Mouse (Mus musculus): ENCODE measurements at regions not wholly inside any gene's neighbourhood (a gene's known extent, or its start where the extent isn't known, plus 50 kb on each side); places are given as distances from the start of the nearest gene placed in this dataset.

DNA sequence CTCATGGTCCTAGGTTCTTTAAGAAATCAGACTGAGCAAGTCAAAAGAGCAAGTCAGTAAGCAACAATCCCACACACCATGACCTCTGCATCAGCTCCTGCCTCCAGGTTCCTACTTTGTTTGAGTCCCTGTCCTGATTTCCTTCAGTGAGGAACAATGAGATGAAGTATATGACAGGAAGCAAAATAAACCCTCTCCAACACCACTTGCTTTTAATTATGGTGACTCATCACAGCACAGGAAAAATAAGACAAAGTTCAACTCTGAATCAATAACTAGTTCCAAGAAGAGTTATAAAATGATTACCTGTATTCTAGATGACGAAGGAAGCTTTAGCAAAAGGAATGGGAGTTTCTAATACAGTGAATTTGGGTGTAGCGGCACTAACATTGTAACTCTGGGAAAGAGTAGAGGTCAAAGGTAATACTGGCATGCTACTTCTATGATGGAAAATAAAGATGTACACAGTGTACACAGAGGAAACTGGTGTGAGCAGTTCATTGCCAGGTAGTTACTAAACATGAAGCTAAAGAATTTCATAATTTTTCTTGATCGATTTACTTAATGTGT lies 248.2 kb upstream of the Atp2b1 start:
- Histone ChIP-seq H3K4me2 (no peak overlapping the region), H3K27me3 (no peaks in the 10 kb centered on the region), H3K27ac (replicated peaks) (no peak overlapping the region), H3K4me3 (replicated peaks) (no peak overlapping the region), H3K9me3 (replicated peaks) (no peaks in the 10 kb centered on the region), H3K4me1 (replicated peaks) (no peaks in the 10 kb centered on the region), H3K36me3 (replicated peaks) (no peaks in the 10 kb centered on the region), H3K9ac (no peak overlapping the region)
- no peak for ATAC-seq (ENCODE audit: insufficient read depth)
- 72% methylated on average over 3 of the region's 3 CpGs for WGBS (ENCODE audit: insufficient replicate concordance)

DNA sequence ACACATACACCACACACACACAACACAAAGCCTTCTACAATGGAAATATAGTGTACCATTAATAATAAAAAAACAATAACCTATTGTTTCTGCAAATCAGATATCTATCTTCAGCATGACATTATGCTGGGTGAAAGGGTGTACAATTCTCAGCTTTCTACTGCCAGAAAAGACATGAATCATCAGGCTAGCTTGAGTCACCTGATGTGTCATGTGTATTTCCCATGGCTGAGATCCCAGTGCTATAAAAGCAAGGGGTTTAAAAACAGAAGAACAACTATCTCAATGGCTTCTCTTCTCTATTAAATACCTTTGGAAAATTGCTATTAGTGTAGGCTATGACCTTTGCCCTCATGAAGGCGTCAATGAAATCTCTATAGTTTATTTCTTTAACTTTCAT lies 246.5 kb upstream of the Atp2b1 start:
- Histone ChIP-seq H3K27ac (replicated peaks) (no peak overlapping the region), H3K9ac (no peak overlapping the region)
- ATAC-seq (ENCODE audit: insufficient read depth) = no peak

DNA sequence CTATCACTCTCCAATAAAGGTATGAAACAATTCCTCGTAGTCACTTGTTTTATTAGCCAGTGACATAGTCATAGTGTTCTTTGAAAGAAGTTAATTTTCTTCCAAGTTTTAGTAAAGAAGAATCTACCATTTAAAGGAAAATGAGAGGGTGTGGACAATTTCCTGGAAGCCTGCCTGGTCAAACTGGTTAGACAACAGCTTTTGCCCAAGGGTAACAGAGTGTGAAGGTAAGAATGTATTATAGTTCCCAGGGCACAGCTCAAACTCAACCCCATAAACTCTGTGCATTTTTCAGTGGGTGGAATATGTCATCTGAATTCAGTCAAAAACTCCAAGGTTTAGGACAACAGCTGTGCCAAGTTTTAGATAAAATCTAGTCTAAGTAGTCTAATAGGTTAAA lies 240.1 kb upstream of the Atp2b1 start:
- H3K27me3 ChIP-seq = no peaks in the 10 kb centered on the region
- H3K9me3 ChIP-seq (replicated peaks) = no peaks in the 10 kb centered on the region
- no peak overlapping the region for H3K4me2 ChIP-seq
- H3K4me1 ChIP-seq (replicated peaks) = no peaks in the 10 kb centered on the region
- WGBS (ENCODE audit: insufficient replicate concordance) = 51% methylated on average over 1 of the region's 1 CpGs
- no peak overlapping the region for H3K27ac ChIP-seq (replicated peaks)
- H3K36me3 ChIP-seq (replicated peaks) = no peaks in the 10 kb centered on the region
- ATAC-seq (ENCODE audit: insufficient read depth) = no peak
- no peak overlapping the region for H3K9ac ChIP-seq
- H3K4me3 ChIP-seq (replicated peaks) = no peak overlapping the region

More for the DNA sequence above, 246.5 kb upstream of the Atp2b1 start:
- WGBS (ENCODE audit: insufficient replicate concordance) = 70% methylated on average over 1 of the region's 1 CpGs
- Histone ChIP-seq H3K9me3 (replicated peaks) (no peaks in the 10 kb centered on the region), H3K4me1 (replicated peaks) (no peaks in the 10 kb centered on the region), H3K27me3 (no peaks in the 10 kb centered on the region), H3K4me2 (no peak overlapping the region), H3K36me3 (replicated peaks) (no peaks in the 10 kb centered on the region), H3K4me3 (replicated peaks) (no peak overlapping the region)

DNA sequence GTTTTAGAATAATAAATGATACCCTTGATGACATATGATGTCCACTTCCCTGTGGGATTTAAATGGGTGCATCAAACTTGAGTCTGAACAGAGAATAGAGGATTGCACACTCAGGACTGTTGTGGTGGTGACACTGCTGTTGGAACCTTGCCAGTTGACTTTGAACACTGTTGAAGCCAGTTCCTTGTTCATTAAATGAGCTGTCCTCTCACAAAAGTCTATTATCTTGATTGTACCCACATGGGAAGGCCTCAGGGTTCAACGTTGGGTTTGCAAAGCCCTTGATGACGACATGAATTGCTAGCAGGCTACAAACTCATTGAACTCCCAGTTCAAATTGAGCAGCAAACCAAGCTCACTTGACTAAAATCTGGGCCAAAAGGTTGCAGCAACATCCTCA lies 237.3 kb upstream of the Atp2b1 start:
- Histone ChIP-seq H3K4me2 (no peak overlapping the region), H3K9me3 (replicated peaks) (no peaks in the 10 kb centered on the region), H3K4me1 (replicated peaks) (no peaks in the 10 kb centered on the region), H3K27ac (replicated peaks) (no peak overlapping the region), H3K27me3 (no peaks in the 10 kb centered on the region), H3K36me3 (replicated peaks) (no peaks in the 10 kb centered on the region), H3K9ac (no peak overlapping the region), H3K4me3 (replicated peaks) (no peak overlapping the region)
- WGBS (ENCODE audit: insufficient replicate concordance) = 63% methylated on average over 2 of the region's 2 CpGs
- no peak for ATAC-seq (ENCODE audit: insufficient read depth)

DNA sequence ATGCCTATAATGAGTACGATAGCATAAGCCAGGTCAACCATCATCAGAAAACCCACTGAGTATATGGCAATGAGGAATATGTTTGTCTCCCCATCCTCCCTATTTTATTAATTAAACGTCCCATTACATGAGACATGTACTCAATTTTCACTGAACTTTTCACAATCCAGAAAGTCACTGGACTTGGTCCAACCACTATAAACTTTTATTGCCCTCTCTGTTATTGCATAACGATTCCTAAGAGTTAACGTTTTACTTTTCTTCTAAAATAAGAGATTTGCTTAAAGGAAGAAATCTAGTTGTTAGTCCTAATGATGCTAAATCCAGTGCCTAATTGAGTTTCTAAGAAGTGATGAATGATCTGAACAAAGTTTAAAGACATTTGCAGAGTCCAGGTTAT lies 236.0 kb upstream of the Atp2b1 start:
- Histone ChIP-seq H3K36me3 (replicated peaks) (no peaks in the 10 kb centered on the region), H3K27me3 (no peaks in the 10 kb centered on the region), H3K4me1 (replicated peaks) (no peaks in the 10 kb centered on the region), H3K9me3 (replicated peaks) (no peaks in the 10 kb centered on the region), H3K4me2 (no peak overlapping the region), H3K27ac (replicated peaks) (no peak overlapping the region), H3K4me3 (replicated peaks) (no peak overlapping the region), H3K9ac (no peak overlapping the region)
- WGBS (ENCODE audit: insufficient replicate concordance) = 67% methylated on average over 4 of the region's 4 CpGs
- ATAC-seq (ENCODE audit: insufficient read depth) = no peak

DNA sequence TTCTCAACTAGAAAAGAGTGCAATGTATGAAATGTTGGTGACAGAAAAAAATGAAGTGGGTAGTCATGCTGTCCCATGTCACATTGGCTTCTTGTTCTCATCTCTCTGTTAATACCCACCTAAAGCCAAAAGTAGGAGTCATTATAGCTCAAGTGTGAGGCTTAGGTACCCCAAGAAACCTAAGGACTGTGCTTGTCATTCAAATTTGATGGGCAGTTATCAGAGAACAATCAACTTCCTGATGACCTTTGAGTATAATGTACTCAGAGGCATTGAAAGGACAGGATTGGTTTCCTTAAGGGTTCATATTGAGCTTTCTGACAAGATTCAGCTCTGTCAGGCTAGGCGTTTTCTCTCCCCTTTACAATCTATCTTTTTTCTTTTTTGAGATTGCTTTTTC lies 231.8 kb upstream of the Atp2b1 start:
- H3K4me3 ChIP-seq (replicated peaks) = no peak overlapping the region
- no peak overlapping the region for H3K4me2 ChIP-seq
- no peaks in the 10 kb centered on the region for H3K4me1 ChIP-seq (replicated peaks)
- 69% methylated on average over 1 of the region's 1 CpGs for WGBS (ENCODE audit: insufficient replicate concordance)
- H3K36me3 ChIP-seq (replicated peaks) = no peaks in the 10 kb centered on the region
- no peak overlapping the region for H3K9ac ChIP-seq
- H3K27me3 ChIP-seq = no peaks in the 10 kb centered on the region
- no peak for ATAC-seq (ENCODE audit: insufficient read depth)
- H3K27ac ChIP-seq (replicated peaks) = no peak overlapping the region
- no peaks in the 10 kb centered on the region for H3K9me3 ChIP-seq (replicated peaks)

DNA sequence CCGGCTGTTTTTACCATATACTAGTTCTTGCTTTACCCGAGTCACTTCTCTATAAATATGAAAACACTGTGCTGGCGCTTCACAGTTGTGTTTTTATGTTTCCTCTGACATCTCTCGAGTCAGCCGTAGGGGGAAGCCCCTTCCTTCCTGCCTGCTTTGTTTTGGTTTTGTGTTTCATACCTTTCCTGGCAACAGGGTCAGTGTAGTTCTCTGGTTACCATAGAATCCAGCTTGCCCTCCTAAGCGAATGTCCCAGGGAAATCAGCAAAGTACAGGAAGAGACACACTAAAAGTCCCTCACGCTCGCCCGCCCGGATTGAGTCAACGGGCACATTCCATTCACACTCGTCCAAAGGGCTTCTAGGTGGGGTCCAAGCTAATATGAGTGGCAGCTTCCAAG lies 230.0 kb upstream of the Atp2b1 start:
- no peaks in the 10 kb centered on the region for H3K27me3 ChIP-seq
- no peaks in the 10 kb centered on the region for H3K9me3 ChIP-seq (replicated peaks)
- WGBS (ENCODE audit: insufficient replicate concordance) = 8% methylated on average over 12 of the region's 12 CpGs
- 0 out of 2 replicates have a peak overlapping the region, but pooled peaks have one; percentile 4 for H3K4me3 ChIP-seq (replicated peaks)
- H3K9ac ChIP-seq = no peak overlapping the region
- ATAC-seq (ENCODE audit: insufficient read depth) = no peak
- H3K4me2 ChIP-seq = no peak overlapping the region
- H3K27ac ChIP-seq (replicated peaks) = no peak overlapping the region
- H3K4me1 ChIP-seq (replicated peaks) = no peaks in the 10 kb centered on the region
- H3K36me3 ChIP-seq (replicated peaks) = no peaks in the 10 kb centered on the region

DNA sequence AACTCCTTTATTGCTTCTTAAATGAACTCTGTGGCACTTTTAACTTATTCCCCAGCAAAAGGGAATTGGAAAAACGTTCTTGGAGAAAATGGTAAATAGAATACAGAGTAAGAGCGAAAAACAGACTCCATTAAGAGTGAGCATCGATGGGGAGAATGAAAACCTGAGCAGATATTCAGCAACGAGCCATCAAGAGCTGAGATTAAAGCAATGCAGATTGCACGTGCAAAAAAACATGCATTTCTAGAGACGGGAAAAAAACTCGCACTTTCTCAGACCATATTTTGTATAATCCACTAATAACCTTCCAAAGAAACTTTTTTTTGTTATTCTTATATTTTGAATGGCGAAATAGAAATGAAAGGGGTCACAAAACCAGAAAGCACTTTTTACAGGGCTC lies 229.5 kb upstream of the Atp2b1 start:
- H3K4me1 ChIP-seq (replicated peaks) = no peaks in the 10 kb centered on the region
- no peak overlapping the region for H3K27ac ChIP-seq (replicated peaks)
- ATAC-seq (ENCODE audit: insufficient read depth) = no peak
- H3K4me3 ChIP-seq (replicated peaks) = no peak overlapping the region
- no peaks in the 10 kb centered on the region for H3K36me3 ChIP-seq (replicated peaks)
- no peak overlapping the region for H3K4me2 ChIP-seq
- H3K9me3 ChIP-seq (replicated peaks) = no peaks in the 10 kb centered on the region
- H3K9ac ChIP-seq = no peak overlapping the region
- 51% methylated on average over 8 of the region's 8 CpGs for WGBS (ENCODE audit: insufficient replicate concordance)
- no peaks in the 10 kb centered on the region for H3K27me3 ChIP-seq

DNA sequence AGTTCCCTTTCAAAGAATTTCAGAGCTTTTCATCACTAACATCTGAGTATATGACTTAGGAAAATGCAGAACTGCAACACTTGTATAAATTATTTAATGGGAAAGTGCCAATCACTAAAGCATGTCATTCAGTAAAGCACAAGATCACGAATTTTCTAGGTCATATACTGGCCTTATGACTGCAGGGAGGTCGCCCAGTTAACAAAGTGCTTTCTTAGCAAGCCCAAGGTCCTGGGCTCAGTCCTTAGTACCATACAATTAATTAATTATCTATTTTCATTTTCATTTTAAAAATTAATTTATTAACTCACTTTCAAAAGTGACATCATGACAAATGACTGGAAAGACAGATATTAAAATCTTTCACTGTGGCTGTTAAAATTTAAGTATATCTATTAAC lies 228.5 kb upstream of the Atp2b1 start:
- H3K27ac ChIP-seq (replicated peaks) = no peak overlapping the region
- ATAC-seq (ENCODE audit: insufficient read depth) = no peak
- no peaks in the 10 kb centered on the region for H3K9me3 ChIP-seq (replicated peaks)
- H3K4me3 ChIP-seq (replicated peaks) = no peak overlapping the region
- no peak overlapping the region for H3K9ac ChIP-seq
- WGBS (ENCODE audit: insufficient replicate concordance) = 39% methylated on average over 2 of the region's 2 CpGs
- H3K36me3 ChIP-seq (replicated peaks) = no peaks in the 10 kb centered on the region
- no peaks in the 10 kb centered on the region for H3K27me3 ChIP-seq
- H3K4me2 ChIP-seq = no peak overlapping the region
- H3K4me1 ChIP-seq (replicated peaks) = no peaks in the 10 kb centered on the region

DNA sequence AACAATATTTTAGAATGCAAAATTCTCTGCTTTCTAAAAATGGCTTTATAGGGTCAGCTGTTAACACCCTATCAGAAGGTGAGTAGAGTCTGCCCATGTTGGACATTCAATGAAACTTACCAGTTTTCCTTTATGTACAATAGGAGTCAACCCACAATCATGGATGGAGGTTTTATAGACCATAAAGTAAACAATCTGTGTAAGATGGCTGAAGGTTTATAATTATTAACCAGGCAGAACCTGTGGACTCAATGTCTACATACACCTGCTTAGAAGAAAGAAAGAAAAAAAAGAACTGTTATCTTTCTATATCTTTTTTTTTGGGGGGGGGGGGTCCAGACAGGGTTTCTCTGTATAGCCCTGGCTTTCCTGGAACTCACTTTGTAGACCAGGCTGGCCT lies 227.8 kb upstream of the Atp2b1 start:
- Histone ChIP-seq H3K4me1 (replicated peaks) (no peaks in the 10 kb centered on the region), H3K9ac (no peak overlapping the region), H3K4me2 (no peak overlapping the region), H3K27me3 (no peaks in the 10 kb centered on the region), H3K4me3 (replicated peaks) (no peak overlapping the region), H3K27ac (replicated peaks) (no peak overlapping the region), H3K36me3 (replicated peaks) (no peaks in the 10 kb centered on the region), H3K9me3 (replicated peaks) (no peaks in the 10 kb centered on the region)
- no peak for ATAC-seq (ENCODE audit: insufficient read depth)

DNA sequence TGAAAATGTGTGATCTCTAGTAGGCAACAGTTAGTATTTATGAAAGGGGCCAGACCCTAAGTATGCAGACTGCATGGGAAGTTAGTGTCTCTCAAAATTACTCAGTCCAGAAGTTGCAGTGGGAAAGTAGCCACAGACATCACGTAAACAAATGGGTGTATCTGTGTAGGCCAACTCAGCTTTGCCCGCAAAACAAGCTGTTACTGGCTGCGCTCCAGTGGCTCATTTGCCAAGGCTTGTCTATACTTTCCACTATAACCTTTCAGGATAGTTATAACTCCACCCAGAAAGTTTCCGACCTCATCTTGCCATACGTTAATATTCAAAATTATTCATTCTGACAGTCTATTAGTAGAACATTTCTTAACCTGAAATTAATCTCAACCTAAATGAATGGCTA lies 222.4 kb upstream of the Atp2b1 start:
- WGBS (ENCODE audit: insufficient replicate concordance) = 68% methylated on average over 5 of the region's 5 CpGs
- no peaks in the 10 kb centered on the region for H3K9me3 ChIP-seq (replicated peaks)
- no peaks in the 10 kb centered on the region for H3K27me3 ChIP-seq
- no peak for ATAC-seq (ENCODE audit: insufficient read depth)
- H3K27ac ChIP-seq (replicated peaks) = no peak overlapping the region
- no peaks in the 10 kb centered on the region for H3K4me1 ChIP-seq (replicated peaks)
- no peak overlapping the region for H3K9ac ChIP-seq
- no peaks in the 10 kb centered on the region for H3K36me3 ChIP-seq (replicated peaks)
- H3K4me3 ChIP-seq (replicated peaks) = no peak overlapping the region
- H3K4me2 ChIP-seq = no peak overlapping the region

DNA sequence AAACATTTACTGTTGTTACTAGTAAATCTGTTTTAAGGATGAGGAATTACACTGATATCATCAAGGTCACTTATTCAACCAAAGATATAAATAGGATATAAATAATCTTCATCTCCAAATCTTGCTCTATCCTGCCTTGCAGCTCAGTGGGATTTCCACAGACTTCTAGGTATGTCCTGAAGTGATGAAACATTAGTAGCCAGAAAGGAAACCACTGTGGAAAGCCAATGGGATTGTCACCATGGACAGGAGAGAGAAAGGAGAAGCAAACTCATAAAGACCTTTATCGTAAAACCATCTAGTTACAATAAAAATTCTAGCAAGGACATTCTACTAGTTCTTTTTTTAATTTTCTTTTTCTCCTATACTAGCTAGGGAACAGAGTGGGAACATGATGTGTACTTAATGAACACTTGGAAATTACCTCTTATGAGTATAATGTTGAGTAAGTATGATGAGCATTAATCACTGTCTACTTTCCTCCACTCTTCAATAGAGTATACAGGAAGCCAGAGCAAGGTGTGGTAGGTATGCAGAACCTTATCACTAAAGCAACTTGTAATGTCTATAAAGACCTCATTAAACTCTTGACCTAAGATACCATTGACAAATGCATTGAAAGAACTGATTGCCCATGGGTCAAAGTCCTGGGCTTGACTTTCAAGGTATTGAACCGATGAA lies 219.4 kb upstream of the Atp2b1 start:
- Histone ChIP-seq H3K27me3 (no peaks in the 10 kb centered on the region), H3K4me1 (replicated peaks) (no peaks in the 10 kb centered on the region), H3K4me2 (no peak overlapping the region), H3K9ac (no peak overlapping the region), H3K27ac (replicated peaks) (no peak overlapping the region), H3K9me3 (replicated peaks) (no peaks in the 10 kb centered on the region), H3K4me3 (replicated peaks) (no peak overlapping the region), H3K36me3 (replicated peaks) (no peaks in the 10 kb centered on the region)
- no peak for ATAC-seq (ENCODE audit: insufficient read depth)
- WGBS (ENCODE audit: insufficient replicate concordance) = 59% methylated on average over 2 of the region's 2 CpGs

All from liver, embryonic 15.5 days (tissue).